Mouse (Mus musculus) midbrain, embryonic 16.5 days (tissue): ENCODE measurements around the gene Mark1. TPM values are rescaled to one million over a fixed set of nuclear protein-coding genes. Genes with fewer than 3 reads are reported as not detected.

Experiments
- ATAC-seq: fragments of 200-750 bp; cut with Nextera tagmentation; 2 replicates; pipeline ENCODE4 v1.8.0; 2017; ENCODE audit warnings: moderate TSS enrichment
- H3K27ac ChIP-seq: fragments of 300-500 bp; sonication (generic); 2 replicates; pipeline ENCODE4 v1.5.1; 2014; ENCODE audit warnings: mild to moderate bottlenecking, low read length, mixed read lengths
- H3K27me3 ChIP-seq: fragments of 300-500 bp; sonication (generic); 2 replicates; pipeline ENCODE4 v1.6.1; 2014; ENCODE audit warnings: low read depth, low read length, mixed read lengths; ENCODE audit not compliant: control insufficient read depth, insufficient read depth
- H3K36me3 ChIP-seq: fragments of 300-500 bp; sonication (generic); 2 replicates; pipeline ENCODE4 v1.6.1; 2014; ENCODE audit warnings: mild to moderate bottlenecking, low read length, moderate library complexity, mixed read lengths; ENCODE audit not compliant: control insufficient read depth, insufficient read depth
- H3K4me1 ChIP-seq: fragments of 300-500 bp; sonication (generic); 2 replicates; pipeline ENCODE4 v1.6.1; 2014; ENCODE audit warnings: mild to moderate bottlenecking, low read length, mixed read lengths; ENCODE audit not compliant: control insufficient read depth, insufficient read depth
- H3K4me2 ChIP-seq: fragments of 300-500 bp; sonication (generic); 2 replicates; pipeline ENCODE4 v1.6.1; 2014; ENCODE audit warnings: mild to moderate bottlenecking, low read length, mixed read lengths
- H3K4me3 ChIP-seq: fragments of 300-500 bp; sonication (generic); 2 replicates; pipeline ENCODE4 v1.5.1; 2014; ENCODE audit warnings: low read depth, mild to moderate bottlenecking, low read length, moderate library complexity, mixed read lengths
- H3K9ac ChIP-seq: fragments of 300-500 bp; sonication (generic); 2 replicates; pipeline ENCODE4 v1.6.1; 2014; ENCODE audit warnings: low read depth, low read length, mixed read lengths
- H3K9me3 ChIP-seq: fragments of 300-500 bp; sonication (generic); replicated peaks from 2 replicates; pipeline ENCODE4 v1.6.1; 2014; ENCODE audit warnings: mild to moderate bottlenecking, low read length, mixed read lengths; ENCODE audit not compliant: control insufficient read depth, poor library complexity, severe bottlenecking
- WGBS: fragments of 180-500 bp; shearing (Covaris S2); extraction: QIAGEN DNeasy Blood & Tissue Kit; methylation state at CpG from one replicate; pipeline ENCODE4 v1.1.7; 2014; 5-methylcytosine and 5-hydroxymethylcytosine counted together
- polyA plus RNA-seq: library from polyadenylated mRNA; unstranded; fragments of >200 nt; fragmentation: Nextera tagmentation; extraction: Ambion mirVana; gene quantifications from 2 replicates; pipeline ENCODE4 v1.2.1, GENCODE M21; 2015

The Mark1 gene
- polyA plus RNA-seq, 1 experiment from 2014 or later = 14.5 TPM

DNA sequence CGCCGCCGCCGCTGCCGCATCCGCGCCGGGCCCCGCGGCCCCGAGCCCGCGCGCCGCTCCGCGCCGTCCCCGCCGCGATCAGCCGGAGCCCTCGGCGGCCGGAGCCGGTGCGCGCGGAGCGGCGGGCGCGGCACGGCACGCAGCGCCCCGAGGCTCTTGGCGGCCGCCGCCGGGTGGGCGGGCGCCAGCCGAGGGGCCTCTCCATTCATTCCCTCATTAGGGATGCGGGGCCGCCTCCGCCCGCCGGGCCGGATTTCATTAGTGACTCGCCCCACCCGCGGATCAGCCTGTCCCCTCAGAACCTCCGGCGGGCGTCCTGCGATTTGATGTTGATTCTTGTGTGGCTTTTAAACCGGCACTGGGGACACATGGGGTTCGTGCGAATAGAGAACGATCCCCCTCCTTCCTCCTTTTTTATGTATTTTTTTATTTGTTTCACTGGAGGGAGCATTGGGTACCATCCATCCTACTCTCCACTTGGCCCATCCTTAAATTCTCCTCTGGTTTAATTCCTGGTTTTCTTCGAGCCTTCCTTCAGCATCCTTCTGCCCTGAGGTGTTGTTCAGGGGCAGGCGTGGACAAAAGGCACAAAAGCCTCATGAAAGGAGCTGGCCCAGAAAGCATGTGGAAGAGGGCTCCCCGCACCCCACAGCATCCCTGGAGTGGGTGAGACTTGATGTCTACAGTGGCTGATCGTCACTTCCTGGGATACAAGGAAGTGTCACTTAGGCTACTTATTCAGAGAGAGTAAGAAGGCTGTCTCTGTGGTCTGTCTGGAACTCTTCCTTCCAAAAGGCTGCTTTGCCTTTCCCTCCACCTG, 620 bp upstream of the Mark1 start:
- Histone ChIP-seq H3K27me3 (no peaks in the 10 kb centered on the region), H3K4me3 (peak overlapping the region; percentile 97), H3K9ac (peak overlapping the region; percentile 99), H3K4me1 (peaks cover 21% of the 10 kb centered on the region), H3K27ac (peak overlapping the region; percentile 96), H3K4me2 (peak overlapping the region; percentile 76), H3K9me3 (no peaks in the 10 kb centered on the region), H3K36me3 (no peaks in the 10 kb centered on the region)
- WGBS = under 1% methylated on average over 22 of the region's 65 CpGs
- peak; percentile 77 for ATAC-seq

DNA sequence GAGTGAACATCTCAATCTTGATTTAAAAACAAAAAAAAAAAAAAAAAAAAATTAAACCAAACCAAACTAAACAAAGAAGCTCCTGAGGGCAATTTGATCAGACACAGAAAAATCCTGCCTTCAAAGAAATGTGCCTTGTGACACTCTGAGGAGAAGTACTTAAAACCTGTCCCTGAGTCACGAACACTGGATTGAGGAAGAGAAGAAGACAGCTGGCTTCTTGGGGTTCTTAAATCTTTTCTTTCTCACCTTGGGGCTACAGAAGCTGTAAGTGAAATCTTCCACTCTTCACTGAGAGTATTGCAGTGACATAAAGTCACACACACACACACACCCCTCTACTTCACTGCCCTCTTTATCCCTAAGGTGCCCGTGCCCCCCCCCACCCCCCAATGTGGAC, 739 bp downstream of the Mark1 start:
- Histone ChIP-seq H3K4me2 (peak overlapping the region; percentile 76), H3K9ac (peak overlapping the region; percentile 99), H3K27me3 (no peaks in the 10 kb centered on the region), H3K4me3 (peak overlapping the region; percentile 97), H3K36me3 (no peaks in the 10 kb centered on the region), H3K27ac (peak overlapping the region; percentile 96), H3K9me3 (no peaks in the 10 kb centered on the region), H3K4me1 (peaks cover 21% of the 10 kb centered on the region)
- WGBS = 5% methylated on average over 2 of the region's 2 CpGs
- 0 out of 2 replicates have a peak, but pooled peaks have one; percentile 4 for ATAC-seq

DNA sequence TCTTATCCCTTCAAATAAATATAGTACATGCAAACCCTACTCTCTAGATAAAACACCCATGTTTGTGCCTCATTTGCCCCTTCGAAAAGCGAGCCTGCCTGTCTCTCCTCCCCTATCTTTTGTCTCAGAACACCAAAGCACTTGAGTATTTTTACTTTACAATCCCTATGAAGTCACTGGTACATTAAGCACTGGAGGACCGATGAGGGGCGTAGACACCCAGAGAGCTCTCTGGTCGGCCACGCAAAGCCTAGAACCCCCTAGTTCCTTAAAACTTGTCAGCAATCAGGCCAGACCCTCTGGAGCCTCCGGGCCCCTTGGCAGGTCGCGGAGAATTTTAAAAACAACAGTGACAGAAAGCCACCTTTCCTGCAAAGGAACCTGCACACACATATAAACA, 1.2 kb downstream of the Mark1 start:
- 15% methylated on average over 9 of the region's 9 CpGs for WGBS
- peak overlapping the region; percentile 76 for H3K4me2 ChIP-seq
- no peaks in the 10 kb centered on the region for H3K36me3 ChIP-seq
- no peaks in the 10 kb centered on the region for H3K9me3 ChIP-seq
- peak overlapping the region; percentile 96 for H3K27ac ChIP-seq
- peak overlapping the region; percentile 99 for H3K9ac ChIP-seq
- peak overlapping the region; percentile 97 for H3K4me3 ChIP-seq
- no peak for ATAC-seq
- H3K27me3 ChIP-seq = no peaks in the 10 kb centered on the region
- peaks cover 21% of the 10 kb centered on the region for H3K4me1 ChIP-seq

DNA sequence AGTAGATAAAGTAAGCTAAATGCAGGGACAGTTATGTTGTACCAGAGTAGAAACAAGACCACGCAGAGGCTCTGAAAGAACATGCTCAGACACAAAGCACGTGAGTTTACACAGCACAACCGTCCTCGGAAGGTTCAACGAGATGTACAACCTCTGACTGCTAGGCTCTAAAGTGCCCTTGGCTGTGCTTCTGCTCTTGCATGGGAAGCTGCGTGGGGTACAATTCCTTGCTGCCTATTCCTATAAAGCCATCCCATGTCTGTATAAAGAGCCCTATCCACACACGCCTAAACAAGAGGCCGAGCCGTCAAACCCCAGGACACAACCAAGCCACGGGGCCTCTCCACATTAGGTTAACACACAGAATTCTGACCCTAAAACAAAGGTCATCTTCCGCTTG, 1.9 kb downstream of the Mark1 start:
- peak; percentile 10; the same call in 1 of the 2 replicates for ATAC-seq
- peak overlapping the region; percentile 97 for H3K4me3 ChIP-seq
- H3K36me3 ChIP-seq = no peaks in the 10 kb centered on the region
- H3K27me3 ChIP-seq = no peaks in the 10 kb centered on the region
- WGBS = 11% methylated on average over 11 of the region's 11 CpGs
- peaks cover 21% of the 10 kb centered on the region for H3K4me1 ChIP-seq
- H3K9ac ChIP-seq = peak overlapping the region; percentile 99
- peak overlapping the region; percentile 76 for H3K4me2 ChIP-seq
- H3K27ac ChIP-seq = peak overlapping the region; percentile 96
- no peaks in the 10 kb centered on the region for H3K9me3 ChIP-seq

DNA sequence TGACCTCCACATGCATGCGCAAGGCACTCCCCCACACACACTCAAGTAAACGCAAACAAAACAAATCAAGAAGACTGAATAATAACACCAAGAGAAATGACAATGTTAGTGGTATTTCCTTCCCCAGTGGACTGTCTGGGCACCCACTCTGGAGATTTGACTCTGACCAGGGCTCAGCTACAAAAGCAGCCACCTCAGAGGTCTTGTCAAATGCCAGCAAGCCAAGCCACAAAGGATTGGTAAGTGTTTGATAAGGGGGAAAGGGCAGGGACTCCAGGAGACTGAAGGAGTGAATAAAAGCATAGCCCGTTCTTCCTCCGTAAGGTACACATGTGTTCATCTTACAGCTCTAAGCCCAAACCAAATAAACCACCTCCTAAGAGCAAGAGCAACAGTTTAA, 4.0 kb downstream of the Mark1 start:
- Histone ChIP-seq H3K36me3 (no peaks in the 10 kb centered on the region), H3K9ac (no peak overlapping the region), H3K9me3 (no peaks in the 10 kb centered on the region), H3K4me3 (no peak overlapping the region), H3K27me3 (no peaks in the 10 kb centered on the region), H3K4me2 (no peak overlapping the region), H3K27ac (no peak overlapping the region), H3K4me1 (peaks cover 19% of the 10 kb centered on the region)
- no peak for ATAC-seq
- WGBS = 72% methylated on average over 4 of the region's 4 CpGs

DNA sequence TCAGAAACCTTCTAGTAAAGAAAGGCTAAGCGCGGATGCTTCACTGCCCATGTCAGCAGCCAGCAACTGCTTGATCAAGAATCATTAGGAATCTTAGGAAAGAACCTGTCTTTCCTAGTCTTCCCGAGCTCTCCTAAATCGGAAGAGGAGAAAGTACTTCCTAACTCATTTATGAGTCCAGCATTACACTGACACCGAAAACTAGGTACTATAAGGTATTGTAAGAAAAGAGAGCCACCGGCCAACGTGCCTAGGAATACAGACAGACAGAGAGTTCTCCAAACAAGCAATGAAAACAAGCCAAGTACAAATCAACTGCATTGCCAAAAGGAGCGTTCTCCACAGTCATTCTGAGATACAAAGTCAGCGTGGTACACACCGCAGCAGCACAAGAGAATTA, 8.2 kb downstream of the Mark1 start:
- Histone ChIP-seq H3K27me3 (no peaks in the 10 kb centered on the region), H3K36me3 (no peaks in the 10 kb centered on the region), H3K9me3 (no peaks in the 10 kb centered on the region), H3K9ac (no peak overlapping the region), H3K27ac (no peak overlapping the region), H3K4me3 (no peak overlapping the region), H3K4me1 (peaks cover 17% of the 10 kb centered on the region), H3K4me2 (no peak overlapping the region)
- no peak for ATAC-seq
- 90% methylated on average over 10 of the region's 10 CpGs for WGBS

DNA sequence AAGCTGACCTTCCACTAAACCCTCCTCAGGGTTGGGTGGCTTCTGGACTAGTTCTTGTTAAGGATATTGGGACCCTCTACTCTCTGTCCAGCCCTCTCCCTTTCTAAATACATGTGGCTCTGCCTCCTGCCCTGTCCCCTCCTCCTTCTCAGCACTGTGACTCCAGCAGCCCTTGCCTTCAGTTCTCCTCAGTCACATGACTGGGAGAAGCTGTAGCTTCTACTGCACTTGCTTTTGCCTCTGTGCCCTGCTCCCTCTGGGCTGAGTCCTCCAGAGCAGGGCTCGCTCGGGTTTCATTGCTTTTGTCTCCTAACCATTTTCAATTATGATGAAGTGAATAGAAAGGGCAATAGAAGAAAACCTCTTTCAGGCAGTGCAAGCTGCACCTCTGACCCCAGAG, 12.6 kb downstream of the Mark1 start:
- Histone ChIP-seq H3K4me2 (no peak overlapping the region), H3K9me3 (no peaks in the 10 kb centered on the region), H3K36me3 (no peaks in the 10 kb centered on the region), H3K27me3 (no peaks in the 10 kb centered on the region), H3K4me1 (peaks cover 11% of the 10 kb centered on the region), H3K4me3 (no peak overlapping the region), H3K27ac (no peak overlapping the region), H3K9ac (no peak overlapping the region)
- 9% methylated on average over 2 of the region's 2 CpGs for WGBS
- ATAC-seq = no peak

DNA sequence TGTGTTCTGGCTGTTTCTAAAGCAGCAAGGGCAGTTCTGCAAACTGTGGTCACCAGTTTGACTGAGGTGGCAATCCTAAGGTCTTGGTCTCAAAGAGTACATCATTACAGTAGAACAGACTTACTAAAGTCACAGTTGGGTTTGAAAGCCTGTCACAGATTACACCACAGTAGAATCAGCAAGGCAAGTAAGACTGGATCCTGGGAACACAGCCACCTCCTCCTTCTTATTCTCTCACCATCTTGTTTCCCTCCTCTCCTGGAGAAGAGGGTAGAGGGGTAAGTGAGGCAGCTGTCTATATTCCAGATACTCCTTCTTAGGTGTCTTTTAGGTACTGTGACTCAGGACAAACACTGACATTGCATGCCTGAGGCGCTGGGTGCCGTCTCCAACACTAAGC, 14.6 kb downstream of the Mark1 start:
- H3K27ac ChIP-seq = no peak overlapping the region
- WGBS = 62% methylated on average over 2 of the region's 2 CpGs
- no peaks in the 10 kb centered on the region for H3K36me3 ChIP-seq
- no peak overlapping the region for H3K9ac ChIP-seq
- no peaks in the 10 kb centered on the region for H3K27me3 ChIP-seq
- ATAC-seq = no peak
- no peak overlapping the region for H3K4me3 ChIP-seq
- H3K9me3 ChIP-seq = no peaks in the 10 kb centered on the region
- no peak overlapping the region for H3K4me2 ChIP-seq
- peaks cover 11% of the 10 kb centered on the region for H3K4me1 ChIP-seq

DNA sequence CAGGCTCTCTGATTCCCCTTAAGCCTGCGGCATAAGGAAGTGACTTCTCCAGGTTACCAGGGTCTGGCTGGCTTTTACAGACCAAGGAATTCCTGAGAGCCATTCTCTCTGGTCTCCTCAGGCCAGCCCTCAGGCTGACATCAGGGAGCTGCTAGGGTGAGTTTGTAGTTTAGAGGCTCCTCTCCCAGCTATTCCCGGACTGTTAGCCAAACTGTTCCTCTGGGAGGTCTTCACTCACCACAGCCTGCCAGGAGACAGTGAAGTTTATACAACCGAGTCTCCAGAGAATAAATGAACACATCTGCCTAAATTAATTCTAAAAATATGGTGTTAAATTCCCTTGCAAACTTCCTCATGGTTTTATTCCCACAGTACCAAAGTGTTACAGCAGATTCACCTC, 15.6 kb downstream of the Mark1 start:
- Histone ChIP-seq H3K27me3 (no peaks in the 10 kb centered on the region), H3K9ac (no peak overlapping the region), H3K4me2 (no peak overlapping the region), H3K4me3 (no peak overlapping the region), H3K27ac (no peak overlapping the region), H3K4me1 (peaks cover 4% of the 10 kb centered on the region; the same call in 1 of the 2 replicates), H3K36me3 (no peaks in the 10 kb centered on the region), H3K9me3 (no peaks in the 10 kb centered on the region)
- WGBS = 69% methylated on average over 3 of the region's 3 CpGs
- ATAC-seq = no peak
